Mouse (Mus musculus) ovary, postnatal 36 days (tissue): ENCODE results near the gene Smad3.

Experiments
- DNase-seq: peaks from one replicate; pipeline ENCODE4 v3.0.0; 2022; ENCODE audit warnings: low spot score, mixed read lengths

The Smad3 gene

GRCm38 (mm10) chr9:63772452-63772851, 14.7 kb upstream of the Smad3 start:
- DNase-seq: no peak

GRCm38 (mm10) chr9:63771676-63772075, 13.9 kb upstream of the Smad3 start:
- no peak for DNase-seq

GRCm38 (mm10) chr9:63761367-63762094, 3.7 kb upstream of the Smad3 start:
- no peak for DNase-seq

GRCm38 (mm10) chr9:63760783-63761182, 3.0 kb upstream of the Smad3 start:
- DNase-seq: no peak

GRCm38 (mm10) chr9:63759973-63760722, 2.4 kb upstream of the Smad3 start:
- DNase-seq: no peak

GRCm38 (mm10) chr9:63758641-63759391, 1.0 kb upstream of the Smad3 start:
- DNase-seq: peak; percentile 45

- no peak for DNase-seq
Measured at GRCm38 (mm10) chr9:63757462-63757772, 377 bp downstream of the Smad3 start.

- DNase-seq: peak; percentile 53
Measured at GRCm38 (mm10) chr9:63756581-63757461, 973 bp downstream of the Smad3 start.

- DNase-seq: no peak
Measured at GRCm38 (mm10) chr9:63755671-63756543, 1.9 kb downstream of the Smad3 start.

- peak; percentile 43 for DNase-seq
Measured at GRCm38 (mm10) chr9:63754556-63755510, 3.0 kb downstream of the Smad3 start.

- DNase-seq: no peak
Measured at GRCm38 (mm10) chr9:63754039-63754438, 3.8 kb downstream of the Smad3 start.

- no peak for DNase-seq
Measured at GRCm38 (mm10) chr9:63753359-63753758, 4.4 kb downstream of the Smad3 start.

GRCm38 (mm10) chr9:63752576-63752975, 5.2 kb downstream of the Smad3 start:
- DNase-seq: no peak

GRCm38 (mm10) chr9:63751325-63751724, 6.5 kb downstream of the Smad3 start:
- DNase-seq: no peak

GRCm38 (mm10) chr9:63750360-63750974, 7.3 kb downstream of the Smad3 start:
- peak; percentile 3 for DNase-seq

GRCm38 (mm10) chr9:63749296-63749915, 8.4 kb downstream of the Smad3 start:
- no peak for DNase-seq

GRCm38 (mm10) chr9:63747645-63748295, 10.0 kb downstream of the Smad3 start:
- no peak for DNase-seq

- DNase-seq: no peak
Measured at GRCm38 (mm10) chr9:63746980-63747379, 10.8 kb downstream of the Smad3 start.
